ENCODE assay signal across 8 mouse cellular contexts in the genomic region with DNA sequence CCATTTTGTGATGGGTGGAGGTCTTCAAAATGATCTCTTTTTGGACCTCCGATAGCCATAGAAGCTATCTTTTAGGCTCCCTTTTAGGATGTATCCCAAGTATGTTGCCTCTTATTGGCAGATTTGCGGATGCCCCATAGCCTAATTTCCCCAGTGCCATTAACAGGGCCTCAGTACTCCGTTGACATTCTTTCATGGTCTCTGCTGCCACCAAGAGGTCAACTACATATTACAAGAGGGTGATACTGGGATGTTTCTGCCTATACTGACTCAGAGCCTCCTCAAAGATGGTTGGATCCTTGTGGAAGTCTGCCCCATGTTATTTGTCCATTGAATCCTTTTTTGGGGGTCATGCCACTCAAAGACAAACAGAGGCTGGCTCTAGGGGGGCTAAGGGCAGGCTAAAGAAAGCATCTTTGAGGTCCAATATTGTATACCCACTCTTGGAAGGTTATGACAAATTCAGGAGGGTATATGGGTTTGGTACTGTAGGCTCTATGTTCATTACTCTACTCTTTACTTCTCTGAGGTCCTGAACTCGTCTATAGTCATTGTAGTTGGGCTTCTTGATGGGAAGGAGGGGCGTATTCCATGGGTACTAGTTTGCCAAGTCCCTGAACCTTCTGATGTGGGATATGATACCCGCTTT. TPM values are rescaled to one million over a fixed set of nuclear protein-coding genes. Genes with fewer than 3 reads are reported as not detected.
DNase-seq lines count a peak whose midpoint lies in the region; ATAC-seq and TF ChIP-seq lines count a peak whose summit lies in the region.
"Had no signal": no experiment of that assay in that cellular context is flagged by ENCODE, and none has a peak within 500 bp of the region (broad histone marks: within the 10 kb centered on the region; RNA-seq: fewer than 3 reads in every experiment).

No protein-coding gene starts in this region.

- no peak for TF ChIP-seq POLR2A in brain, embryonic 14.5 days (IDR thresholded peaks at IDR 0.05; ENCODE audit: borderline replicate concordance, extremely low read depth, insufficient read depth, insufficient read length, poor library complexity, severe bottlenecking)

- H3K4me2 ChIP-seq in forebrain, embryonic 11.5 days (ENCODE audit: low read depth, low read length, severe bottlenecking) = no peak overlapping the region
- H3K4me2 ChIP-seq in hindbrain, embryonic 11.5 days (replicated peaks; ENCODE audit: low read depth, low read length) = no peak overlapping the region
- H3K4me2 ChIP-seq: limb, embryonic 13.5 days had no signal

- no peaks in the 10 kb centered on the region for H3K9me3 ChIP-seq in forebrain, embryonic 11.5 days (ENCODE audit: control insufficient read depth, low read length)
- no peaks in the 10 kb centered on the region for H3K9me3 ChIP-seq in hindbrain, embryonic 11.5 days (ENCODE audit: control insufficient read depth, low read length)
- H3K9me3 ChIP-seq: limb, embryonic 13.5 days had no signal

- peak; percentile 85 for DNase-seq in MN1 (ENCODE audit: low spot score)
- DNase-seq in brain, embryonic 14.5 days (ENCODE audit: low read depth) = peak; percentile 85
- DNase-seq in forebrain, embryonic 11.5 days (ENCODE audit: low spot score) = peak; percentile 73
- peak; percentile 88 for DNase-seq in hindbrain, embryonic 11.5 days (ENCODE audit: low spot score)
- DNase-seq in layer of hippocampus, adult 9-10 months (ENCODE audit: low spot score) = peak; percentile 93
- peak; percentile 59 for DNase-seq in right cerebral cortex, postnatal 14 days

- ATAC-seq in forebrain, embryonic 11.5 days (replicated peaks; ENCODE audit: low FRiP score) = peak; percentile 44; the same call in 1 of the 2 replicates
- ATAC-seq in hindbrain, embryonic 11.5 days (ENCODE audit: low FRiP score) = peak; percentile 30; the same call in 1 of the 2 replicates
- ATAC-seq in megakaryocyte, adult 5-6 weeks (ENCODE audit: poor library complexity, severe bottlenecking) = peak; percentile 71

- WGBS in forebrain, embryonic 11.5 days = 47% methylated on average over 6 of the region's 6 CpGs
- 46% methylated on average over 6 of the region's 6 CpGs for WGBS in hindbrain, embryonic 11.5 days

- no peaks in the 10 kb centered on the region for H3K36me3 ChIP-seq in forebrain, embryonic 11.5 days (ENCODE audit: control insufficient read depth, insufficient read depth, low read length)
- no peaks in the 10 kb centered on the region for H3K36me3 ChIP-seq in hindbrain, embryonic 11.5 days (ENCODE audit: control insufficient read depth, insufficient read depth, low read length)
- H3K36me3 ChIP-seq: limb, embryonic 13.5 days had no signal

- no peak overlapping the region for H3K4me3 ChIP-seq in forebrain, embryonic 11.5 days (ENCODE audit: low read depth, low read length)
- H3K4me3 ChIP-seq in hindbrain, embryonic 11.5 days (ENCODE audit: low read depth, low read length) = no peak overlapping the region
- H3K4me3 ChIP-seq: limb, embryonic 13.5 days had no signal

- H3K4me1 ChIP-seq in forebrain, embryonic 11.5 days (replicated peaks; ENCODE audit: control insufficient read depth, insufficient read depth, low read length) = no peaks in the 10 kb centered on the region
- no peaks in the 10 kb centered on the region for H3K4me1 ChIP-seq in hindbrain, embryonic 11.5 days (replicated peaks; ENCODE audit: control insufficient read depth, insufficient read depth, low read length)
- H3K4me1 ChIP-seq: limb, embryonic 13.5 days had no signal

- no peaks in the 10 kb centered on the region for H3K27me3 ChIP-seq in forebrain, embryonic 11.5 days (ENCODE audit: control insufficient read depth, insufficient read depth, low read length)
- no peaks in the 10 kb centered on the region for H3K27me3 ChIP-seq in hindbrain, embryonic 11.5 days (ENCODE audit: control insufficient read depth, insufficient read depth, low read length)
- H3K27me3 ChIP-seq: limb, embryonic 13.5 days had no signal

- TF ChIP-seq CTCF in brain, embryonic 14.5 days (IDR thresholded peaks at IDR 0.05; ENCODE audit: borderline replicate concordance, extremely low read depth, insufficient read depth, insufficient read length) = peak; percentile 80

- no peak overlapping the region for H3K27ac ChIP-seq in forebrain, embryonic 11.5 days (ENCODE audit: low read depth, low read length)
- no peak overlapping the region for H3K27ac ChIP-seq in hindbrain, embryonic 11.5 days (ENCODE audit: low read depth, low read length)
- H3K27ac ChIP-seq: limb, embryonic 13.5 days had no signal

- H3K9ac ChIP-seq in forebrain, embryonic 11.5 days (ENCODE audit: low read length) = no peak overlapping the region
- H3K9ac ChIP-seq in hindbrain, embryonic 11.5 days (ENCODE audit: low read depth, low read length) = no peak overlapping the region
- H3K9ac ChIP-seq: limb, embryonic 13.5 days had no signal

RNA-seq across cellular contexts. Expression of a gene that starts 25.6 kb away (rescaled TPM):
- 3.5 and 5.8 TPM in 2 replicates for polyA plus RNA-seq in brain, embryonic 14.5 days (2012; rRNA removed)
- 3.7 and 4.2 TPM in 2 replicates for polyA plus RNA-seq in forebrain, embryonic 11.5 days (2014; fragmentation: Nextera tagmentation; extraction: Ambion mirVana)
- polyA plus RNA-seq in hindbrain, embryonic 11.5 days (2014; fragmentation: Nextera tagmentation; extraction: Ambion mirVana) = 3.8 and 4.0 TPM in 2 replicates
- total RNA-seq in megakaryocyte, adult 5-6 weeks (2015) = 8.8 and 10.0 TPM in 2 replicates
- 1.6 and 2.4 TPM in 2 replicates for total RNA-seq in megakaryocyte, adult 5-6 weeks (2017)
